Mouse (Mus musculus): ENCODE data around the gene RPS10-NUDT3.

The RPS10-NUDT3 gene

DNA sequence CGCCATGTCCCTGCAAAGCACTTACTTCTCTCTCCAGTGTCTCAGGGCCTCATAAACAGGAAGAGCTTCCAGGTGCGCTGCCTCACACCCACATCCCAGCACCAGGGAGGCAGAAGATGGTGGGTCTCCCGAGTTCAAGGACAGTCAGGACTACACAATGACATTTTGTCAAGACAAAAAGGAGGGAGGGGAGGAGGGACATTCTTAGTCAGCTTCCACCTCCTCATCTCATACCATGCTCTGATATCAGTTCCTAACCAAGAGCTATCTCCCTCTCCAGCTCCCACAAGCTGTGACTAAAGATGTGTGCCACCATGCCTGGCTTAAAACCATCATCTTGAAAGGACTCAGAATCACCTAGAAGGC, 23.5 kb downstream of the RPS10-NUDT3 start:
- DNase-seq (ENCODE audit: low read depth, low spot score): no peak

DNA sequence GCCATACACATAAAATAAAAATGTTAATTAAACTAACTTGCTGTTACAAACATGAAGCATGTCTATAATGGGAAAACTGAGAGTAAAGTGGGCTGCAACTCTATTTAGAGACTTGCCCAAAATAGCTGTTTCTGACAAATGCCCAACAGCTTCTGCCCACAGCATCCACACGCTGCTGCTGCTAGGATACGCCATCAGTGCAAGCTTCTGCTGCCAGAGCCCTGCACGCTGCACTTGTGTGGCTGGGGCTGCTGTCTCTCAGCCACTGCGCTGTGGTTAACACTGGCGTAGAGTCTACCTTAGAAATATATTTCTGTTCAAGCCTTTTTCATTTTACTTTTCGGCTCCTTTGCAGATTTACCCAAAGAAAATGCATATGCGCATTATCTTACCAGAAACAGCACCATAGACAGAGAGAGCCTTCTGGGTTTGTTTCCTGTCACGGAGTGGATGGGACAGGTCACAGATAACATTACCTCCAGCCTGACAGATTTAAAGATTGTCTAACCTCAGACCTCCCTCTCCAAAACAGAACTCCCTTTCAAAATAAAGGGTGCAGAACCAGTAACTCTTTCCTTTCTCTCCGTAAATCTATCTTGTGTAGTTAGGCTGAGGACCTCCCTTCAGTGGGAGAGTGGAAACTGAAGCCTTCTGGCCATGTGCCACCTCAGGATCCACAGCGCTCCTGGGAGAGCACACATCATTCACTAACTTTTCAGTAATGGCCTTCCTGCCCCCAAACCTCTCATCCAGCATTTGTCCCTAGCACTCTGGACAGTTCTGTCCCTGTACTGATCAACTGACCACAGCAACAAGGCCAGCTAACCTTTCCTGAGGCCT, 24.1 kb downstream of the RPS10-NUDT3 start:
- DNase-seq (ENCODE audit: low read depth, low spot score): no peak

DNA sequence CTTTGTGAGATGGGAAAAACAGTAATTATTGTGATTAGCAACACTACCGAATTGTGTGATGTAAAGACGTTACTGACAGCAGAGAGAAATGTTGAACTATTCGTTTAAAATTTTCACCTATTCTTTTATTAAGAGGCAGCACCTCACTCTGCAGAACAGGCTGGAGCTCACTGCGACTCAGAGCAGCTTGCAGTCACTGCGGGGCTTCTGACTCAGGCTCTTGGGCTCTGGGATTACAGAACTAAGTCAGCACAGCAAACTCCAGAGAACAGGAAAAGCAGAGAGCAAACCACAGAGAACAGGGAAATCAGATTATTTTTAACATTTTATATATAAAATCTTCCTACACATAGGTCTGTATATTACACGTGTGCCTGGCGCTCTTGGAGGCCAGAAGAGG, 25.4 kb downstream of the RPS10-NUDT3 start:
- no peak for DNase-seq (ENCODE audit: low read depth, low spot score)

- peak; percentile 83 for DNase-seq (ENCODE audit: low read depth, low spot score)
Observed at GRCm38 (mm10) chr17:27603522-27604234, 31.3 kb downstream of the RPS10-NUDT3 start.

GRCm38 (mm10) chr17:27603036-27603435, 32.0 kb downstream of the RPS10-NUDT3 start:
- DNase-seq (ENCODE audit: low read depth, low spot score): no peak

DNA sequence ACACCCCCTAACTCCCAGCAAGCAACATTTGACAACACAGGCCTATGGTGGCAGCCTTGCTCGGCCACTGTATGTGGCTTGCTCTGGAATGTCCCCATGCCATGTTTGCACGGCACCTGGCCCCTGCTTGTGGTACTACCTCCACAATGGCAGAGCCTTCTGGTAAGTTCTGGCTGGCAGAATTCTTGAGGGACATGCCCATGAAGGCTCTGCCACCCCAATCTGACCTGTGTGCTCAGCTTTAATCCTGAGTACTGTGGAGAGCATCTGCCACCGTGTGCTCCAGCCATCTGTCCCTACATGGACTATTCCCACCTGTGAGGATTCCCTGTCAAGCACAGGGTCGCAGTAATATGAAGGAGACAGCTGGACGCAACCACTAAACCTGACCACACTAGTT, 34.2 kb downstream of the RPS10-NUDT3 start:
- DNase-seq (ENCODE audit: low read depth, low spot score): no peak

DNA sequence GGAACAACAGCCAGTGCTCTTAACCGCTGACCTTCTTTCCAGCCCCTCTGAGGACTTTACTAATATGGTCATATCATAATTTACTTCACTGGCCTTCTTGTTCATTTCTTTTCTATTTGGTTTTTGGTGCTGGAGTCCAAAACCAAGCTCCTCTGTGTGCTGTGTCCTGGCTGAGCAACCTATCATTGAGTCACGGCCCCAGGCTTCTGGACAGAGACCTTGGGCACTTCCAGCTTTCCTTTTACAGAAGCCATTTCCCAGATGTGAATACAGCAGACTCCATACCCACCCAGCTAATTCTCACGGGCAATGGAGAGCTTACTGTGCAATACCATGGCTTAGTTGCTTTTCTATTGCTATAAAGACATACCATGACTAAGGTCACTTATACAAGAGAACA, 34.7 kb downstream of the RPS10-NUDT3 start:
- DNase-seq (ENCODE audit: low read depth, low spot score): no peak

DNA sequence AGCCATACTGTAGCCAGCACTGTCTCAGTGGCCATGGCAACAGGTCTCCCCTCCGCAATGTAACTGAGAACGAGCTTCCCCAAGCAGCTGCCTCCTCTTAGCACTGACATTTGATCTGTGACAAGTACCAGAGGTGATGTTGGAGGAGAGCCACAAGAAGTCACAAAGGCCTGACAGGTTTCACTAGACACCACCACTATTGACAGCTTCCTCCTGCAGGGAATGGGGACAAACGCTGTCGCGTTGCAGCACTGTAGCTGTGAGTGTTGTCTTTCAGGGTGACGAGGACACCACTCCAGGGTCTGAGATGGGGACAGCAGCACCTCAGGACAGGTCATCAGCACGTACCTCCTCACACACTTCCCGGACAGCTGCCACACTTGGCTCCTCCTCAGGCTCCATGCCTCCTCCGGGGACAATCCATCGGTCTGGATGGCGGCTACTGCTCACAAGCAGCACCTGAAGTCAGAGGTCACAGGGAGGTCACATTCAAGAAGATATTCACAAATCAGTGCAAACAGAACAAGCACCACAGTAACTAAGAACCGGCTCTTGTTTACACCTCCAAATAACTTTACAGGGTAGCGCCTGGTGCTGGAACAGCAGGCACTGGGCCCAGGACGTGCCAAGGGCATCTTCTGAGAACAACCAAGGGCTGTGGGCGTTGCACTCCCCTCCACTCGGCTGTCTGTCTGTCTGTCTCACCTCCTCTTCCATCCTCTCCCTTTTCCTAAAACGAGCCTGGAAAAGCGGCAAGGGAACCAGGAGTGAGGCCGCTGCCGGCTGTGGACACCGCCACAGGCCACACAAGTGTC, 38.4 kb downstream of the RPS10-NUDT3 start:
- peak; percentile 73 for DNase-seq (ENCODE audit: low read depth, low spot score)

DNA sequence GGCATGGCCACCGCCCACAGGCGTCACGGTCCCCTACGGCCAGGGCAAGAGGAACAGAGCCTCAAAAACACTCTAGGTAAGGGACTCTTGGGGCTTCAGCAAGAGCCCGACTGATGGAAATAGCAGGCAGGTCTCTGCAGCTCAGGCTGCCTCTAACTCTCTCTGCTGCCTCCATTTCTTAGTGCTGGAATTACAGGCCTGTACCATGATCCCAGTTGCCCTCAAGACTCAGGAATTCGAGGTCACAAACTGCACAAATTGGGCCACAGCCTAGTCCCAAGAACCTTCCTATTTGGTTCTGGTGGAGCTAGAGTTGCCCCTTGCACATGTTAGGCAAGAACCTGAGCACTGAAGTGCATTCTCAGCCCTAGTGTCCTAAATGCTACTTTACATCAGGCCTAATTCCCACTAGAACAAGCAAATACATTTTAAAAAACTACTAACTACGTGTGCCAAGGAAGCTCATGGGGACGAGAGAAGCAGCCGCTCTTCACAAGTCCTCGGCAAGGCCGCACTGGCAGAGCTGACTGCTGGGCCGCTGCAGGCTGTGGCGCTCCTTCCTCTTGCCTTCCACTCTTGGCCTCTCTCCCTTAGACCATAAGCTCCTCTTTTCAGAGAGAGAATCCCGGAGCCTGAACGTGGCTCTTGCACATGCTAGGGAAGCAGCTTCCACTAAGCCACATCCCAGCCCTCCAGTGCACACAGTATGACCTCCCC, 39.2 kb downstream of the RPS10-NUDT3 start:
- DNase-seq (ENCODE audit: low read depth, low spot score): no peak

- DNase-seq (ENCODE audit: low read depth, low spot score): no peak
Observed at GRCm38 (mm10) chr17:27592565-27592910, 42.5 kb downstream of the RPS10-NUDT3 start.

DNA sequence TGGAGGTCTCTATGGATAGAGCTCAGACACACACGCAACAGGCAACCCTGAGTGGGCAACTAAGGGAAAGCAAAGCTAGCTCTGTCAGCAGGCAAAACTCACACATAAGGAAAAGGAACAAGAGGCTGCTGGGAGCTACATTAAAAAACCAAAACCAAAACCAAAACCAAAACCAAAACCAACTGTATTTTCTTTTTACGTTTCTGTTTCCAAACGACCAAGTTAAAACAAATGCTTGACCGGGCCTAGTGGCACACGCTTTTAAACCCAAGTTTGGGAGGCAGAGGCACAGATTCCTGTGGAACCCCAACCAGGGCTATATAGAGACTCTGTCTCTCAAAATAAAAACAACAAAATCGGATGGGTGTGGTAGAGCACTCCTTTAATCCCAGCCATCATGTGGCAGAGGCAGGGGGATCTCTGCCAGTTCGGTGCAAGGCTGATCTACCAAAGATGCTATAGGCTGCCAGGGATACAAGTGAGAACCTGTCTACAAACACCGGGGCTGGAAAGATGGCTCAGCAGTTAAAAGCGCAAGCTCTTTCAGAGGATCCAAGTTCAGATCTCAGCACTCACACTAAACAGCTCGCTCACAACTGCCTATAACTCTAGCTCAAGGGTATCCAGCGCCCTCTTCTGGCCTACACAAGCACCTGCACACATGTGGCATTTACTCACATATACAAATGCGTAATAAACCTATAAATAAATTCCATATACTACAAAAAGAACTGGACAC, 43.0 kb downstream of the RPS10-NUDT3 start:
- no peak for DNase-seq (ENCODE audit: low read depth, low spot score)

DNA sequence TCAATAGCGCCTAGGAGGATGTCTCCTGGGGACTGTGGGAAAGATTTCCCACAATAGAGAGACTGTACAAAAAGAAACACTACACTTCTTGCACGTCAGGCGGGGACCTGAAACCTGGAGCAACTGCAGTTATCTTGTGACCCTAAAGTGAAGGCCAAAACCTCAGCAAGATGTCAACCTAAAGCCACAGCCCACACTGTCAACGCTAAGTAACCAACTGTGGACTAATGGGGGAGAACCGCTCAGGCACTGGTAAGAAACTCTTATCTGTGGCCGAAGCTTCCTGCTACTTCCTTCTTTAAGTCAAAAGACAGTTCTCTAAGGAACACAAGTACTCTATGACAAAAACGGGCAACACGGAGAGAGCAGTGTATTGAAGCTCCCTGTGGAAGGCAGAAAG, 46.8 kb downstream of the RPS10-NUDT3 start:
- DNase-seq (ENCODE audit: low read depth, low spot score): no peak

- DNase-seq (ENCODE audit: low read depth, low spot score): peak; percentile 95
Observed at GRCm38 (mm10) chr17:27587252-27587651, 47.8 kb downstream of the RPS10-NUDT3 start.

DNA sequence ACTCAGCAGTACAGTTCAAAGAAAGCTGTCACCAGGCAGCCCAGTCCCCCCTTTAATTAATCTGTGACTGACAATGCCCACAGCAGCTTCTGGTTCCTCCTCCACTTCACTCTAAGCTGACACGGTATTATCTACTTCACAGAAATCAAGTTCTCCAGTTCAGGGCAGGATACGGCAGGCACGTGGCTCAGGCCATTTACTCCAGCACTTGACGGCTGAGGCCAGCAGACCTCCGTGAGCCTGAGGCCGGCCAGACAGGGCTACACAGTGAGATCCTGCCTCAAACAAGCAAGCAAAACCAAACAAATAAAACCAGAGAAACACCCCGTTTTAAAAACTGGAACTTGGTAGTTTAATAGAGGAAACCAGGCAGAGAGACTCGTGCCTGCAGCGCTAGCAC, 48.4 kb downstream of the RPS10-NUDT3 start:
- DNase-seq (ENCODE audit: low read depth, low spot score): no peak

GRCm38 (mm10) chr17:27583185-27583894, 51.7 kb downstream of the RPS10-NUDT3 start:
- DNase-seq (ENCODE audit: low read depth, low spot score): no peak

- no peak for DNase-seq (ENCODE audit: low read depth, low spot score)
Observed at GRCm38 (mm10) chr17:27580392-27581068, 54.5 kb downstream of the RPS10-NUDT3 start.

GRCm38 (mm10) chr17:27579816-27580215, 55.2 kb downstream of the RPS10-NUDT3 start:
- no peak for DNase-seq (ENCODE audit: low read depth, low spot score)

GRCm38 (mm10) chr17:27578487-27578886, 56.5 kb downstream of the RPS10-NUDT3 start:
- DNase-seq (ENCODE audit: low read depth, low spot score): no peak

- no peak for DNase-seq (ENCODE audit: low read depth, low spot score)
Observed at GRCm38 (mm10) chr17:27577468-27577867, 57.6 kb downstream of the RPS10-NUDT3 start.

DNA sequence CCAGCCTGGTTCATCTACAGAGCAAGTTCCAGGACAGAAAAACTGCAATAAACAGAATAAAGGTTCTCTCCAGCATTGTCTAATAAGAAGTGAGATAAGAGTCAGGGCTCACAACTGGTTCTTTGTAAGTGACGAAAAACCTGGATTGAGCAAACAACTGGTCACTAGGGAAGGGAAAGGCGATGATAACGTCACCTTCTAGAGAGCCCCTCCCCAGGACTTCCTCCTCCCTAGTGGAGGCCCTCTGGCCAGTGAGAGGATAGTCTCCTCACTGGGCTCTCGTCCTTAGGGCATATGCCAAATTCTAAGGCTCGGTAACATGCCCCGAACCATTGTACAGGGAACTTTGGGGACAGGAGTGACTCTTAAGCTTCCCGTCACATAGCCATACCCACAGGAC, 59.0 kb downstream of the RPS10-NUDT3 start:
- DNase-seq (ENCODE audit: low read depth, low spot score): no peak

All from skeletal muscle tissue, adult 2 months (tissue).